Mouse (Mus musculus): ENCODE measurements around the gene Pax3.

DNA sequence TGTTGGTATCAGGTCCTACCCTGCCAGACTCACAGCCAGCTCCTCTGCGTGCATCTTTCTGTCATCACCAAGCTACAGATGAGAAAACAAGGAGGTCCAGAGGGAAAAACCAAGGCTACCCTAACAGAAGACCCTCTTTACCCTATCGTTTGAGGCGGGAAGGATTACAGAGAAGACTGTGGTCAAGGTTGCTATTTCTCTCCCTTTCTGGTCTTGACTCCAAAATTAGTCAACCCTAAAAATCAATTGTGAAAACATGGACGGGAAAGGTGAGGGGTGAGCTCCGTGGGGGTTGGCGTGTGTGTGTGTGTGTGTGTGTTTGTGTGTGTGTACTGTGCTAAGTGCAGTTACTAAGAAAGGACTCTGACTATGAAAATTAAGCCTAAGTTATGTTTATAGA, 54.0 kb downstream of the Pax3 start:
- no peak for TF ChIP-seq TAL1 (IDR thresholded peaks at IDR 0.05; ENCODE audit: low read length)
- TF ChIP-seq GATA1 (IDR thresholded peaks at IDR 0.05; ENCODE audit: low read length) = no peak
